Mouse (Mus musculus): ENCODE measurements around the gene 4933417A18Rik.
"Not testable (repeated sequence)": the region's sequence is repeated elsewhere in the genome, so short reads cannot be mapped to it uniquely, and the experiment has no call there.

Gene 4933417A18Rik

DNA sequence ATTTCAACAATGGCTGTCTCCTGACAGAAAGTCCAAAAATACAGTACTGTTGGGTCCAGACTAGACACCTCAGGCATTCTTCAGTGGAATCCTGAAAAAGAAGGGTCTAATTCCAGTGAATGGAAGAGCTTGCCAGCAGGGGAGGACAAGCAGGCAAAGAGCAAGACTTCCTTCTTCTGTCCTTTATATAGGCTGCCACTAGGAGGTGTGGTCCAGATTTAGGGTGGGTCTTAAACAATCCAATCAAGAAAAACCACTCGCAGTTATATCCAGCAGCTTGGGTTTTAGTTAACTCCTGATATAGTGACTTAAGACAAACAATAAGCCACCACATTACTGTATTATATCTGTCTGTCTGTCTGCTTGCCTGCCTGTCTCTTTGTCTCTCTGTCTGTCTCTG lies 49.6 kb downstream of the 4933417A18Rik start:
- no peak for DNase-seq (ENCODE audit: low spot score in 2 of 2)

- DNase-seq (ENCODE audit: low spot score in 2 of 2) = no peak
Observed at GRCm38 (mm10) chr13:34976116-34976515, 51.9 kb downstream of the 4933417A18Rik start.

DNA sequence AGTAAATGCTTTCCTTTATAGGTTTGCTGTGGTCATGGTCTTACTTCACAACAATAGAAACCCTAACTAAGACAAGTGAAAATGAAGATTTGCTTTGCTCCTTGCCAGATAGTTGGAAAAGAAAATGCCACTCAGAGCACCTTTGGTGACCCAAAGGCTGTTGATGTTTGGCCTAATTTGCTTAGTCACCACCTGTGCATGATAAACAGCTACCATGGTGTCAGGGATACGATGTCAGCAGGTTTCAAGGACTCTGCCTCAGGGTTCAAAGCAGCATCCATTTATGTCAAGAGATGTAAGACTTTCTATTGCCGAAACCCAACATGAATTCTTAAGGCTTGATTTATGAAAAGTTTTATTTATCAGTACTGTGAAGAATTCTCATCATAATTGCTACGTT lies 53.2 kb downstream of the 4933417A18Rik start:
- no peak for DNase-seq (ENCODE audit: low spot score in 2 of 2)

GRCm38 (mm10) chr13:34978635-34979034 lies 54.4 kb downstream of the 4933417A18Rik start:
- not testable (repeated sequence) for DNase-seq (ENCODE audit: low spot score in 2 of 2)

- DNase-seq (ENCODE audit: low spot score in 2 of 2) = not testable (repeated sequence)
Observed at GRCm38 (mm10) chr13:34983479-34983878, 59.3 kb downstream of the 4933417A18Rik start.

DNA sequence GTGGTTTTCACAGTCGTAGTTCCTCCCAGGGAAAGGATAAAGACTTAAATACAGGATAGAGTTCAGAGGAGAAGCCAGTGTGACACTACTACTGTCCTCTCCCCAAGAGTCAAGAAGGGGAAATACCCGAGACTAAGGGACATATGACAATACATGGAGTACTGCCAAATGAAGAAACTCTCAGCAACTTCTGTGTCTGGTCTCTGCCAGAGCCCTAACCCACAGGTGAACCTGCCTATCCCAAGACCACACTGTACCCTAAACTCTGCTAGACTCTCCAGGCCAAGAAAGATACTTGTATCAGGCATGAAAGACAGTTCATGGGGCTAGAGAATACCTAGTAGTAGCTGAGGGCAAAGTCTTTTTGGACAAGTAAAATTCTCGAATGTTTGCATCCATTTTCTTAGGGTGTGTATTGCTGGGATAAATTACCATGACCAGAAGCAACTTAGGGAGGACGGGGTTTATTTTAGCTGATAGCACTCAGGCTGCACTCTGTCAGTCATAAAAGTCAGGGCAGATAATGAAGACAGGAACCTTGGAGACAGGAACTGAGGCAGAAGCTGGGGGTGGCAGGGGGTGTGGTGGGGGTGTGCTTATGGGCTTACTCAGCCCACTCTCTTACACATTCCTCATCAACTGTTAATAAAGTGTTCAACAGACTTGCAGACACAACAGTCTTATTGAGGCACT lies 67.5 kb downstream of the 4933417A18Rik start:
- DNase-seq (ENCODE audit: low spot score in 2 of 2) = no peak

DNA sequence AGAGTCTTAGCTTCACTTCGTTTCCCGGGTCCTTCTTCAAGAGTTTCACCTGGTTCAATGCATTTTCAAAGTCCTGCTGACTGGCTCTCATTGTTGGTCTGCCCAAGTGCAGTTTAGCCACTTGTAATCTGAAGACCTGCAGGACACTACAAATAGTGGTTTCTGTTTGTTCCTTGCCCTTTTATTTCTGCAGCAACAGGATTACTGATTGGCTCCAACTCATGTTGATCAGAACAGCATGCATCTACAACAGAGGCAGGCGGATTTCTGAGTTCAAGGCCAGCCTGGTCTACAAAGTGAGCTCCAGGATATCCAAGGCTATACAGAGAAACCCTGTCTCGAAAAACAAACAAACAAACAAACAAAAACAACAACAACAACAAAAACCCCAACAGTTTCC lies 68.9 kb downstream of the 4933417A18Rik start:
- no peak for DNase-seq (ENCODE audit: low spot score in 2 of 2)

GRCm38 (mm10) chr13:34993595-34993982 lies 69.4 kb downstream of the 4933417A18Rik start:
- DNase-seq (ENCODE audit: low spot score in 2 of 2) = no peak

DNA sequence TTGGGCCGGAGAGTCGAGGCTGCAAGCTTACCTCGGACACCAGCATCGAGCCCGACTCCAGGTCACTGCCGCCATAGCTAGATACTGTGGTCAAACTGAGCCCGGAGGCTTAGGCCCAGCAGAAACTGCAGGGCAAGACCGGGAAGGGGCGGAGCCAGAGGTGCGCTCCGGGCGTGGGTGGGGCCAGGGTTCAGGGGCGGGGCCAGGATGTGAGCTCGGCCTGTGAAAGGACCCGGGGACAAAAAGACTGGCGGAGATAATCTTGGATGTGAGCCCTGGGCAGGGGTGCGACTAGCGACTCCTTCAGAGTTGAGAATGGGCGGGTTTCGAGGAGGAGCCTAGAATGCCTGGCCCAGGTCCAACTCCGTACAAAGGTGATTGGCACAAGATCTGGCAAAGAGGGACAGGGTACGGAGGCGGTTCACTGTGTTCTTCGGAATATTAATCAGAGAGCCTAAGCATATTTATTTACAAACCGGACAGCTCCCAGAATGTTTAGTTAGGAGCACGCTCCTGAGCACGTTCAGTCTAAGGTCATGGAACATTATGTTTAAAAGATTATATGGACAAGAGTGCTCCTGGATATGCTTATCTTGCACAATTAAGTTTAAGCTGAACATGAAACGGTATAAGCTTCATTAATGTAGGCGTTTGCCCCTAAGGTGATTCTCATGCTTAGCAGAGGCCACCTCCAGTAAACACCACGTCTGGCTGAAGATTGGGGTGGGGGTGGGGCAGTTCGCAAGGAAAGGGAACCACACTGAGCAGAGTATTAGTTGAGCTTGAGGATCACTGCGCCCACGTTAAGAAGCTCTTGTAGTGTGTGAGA lies 70.0 kb downstream of the 4933417A18Rik start:
- peak; percentile 89 to 91 for DNase-seq (ENCODE audit: low spot score in 2 of 2)

- no peak for DNase-seq (ENCODE audit: low spot score in 2 of 2)
Observed at GRCm38 (mm10) chr13:34995925-34996324, 71.7 kb downstream of the 4933417A18Rik start.

Measured in spleen, postnatal 14 days (tissue).